Mouse (Mus musculus) hindbrain, postnatal 0 days (tissue): ENCODE data around the gene Eif3l. TPM values are rescaled to one million over a fixed set of nuclear protein-coding genes. Genes with fewer than 3 reads are reported as not detected.

ENCODE experiments used
- ATAC-seq: fragments of 200-750 bp; cut with Nextera tagmentation; 2 replicates; pipeline ENCODE4 v1.8.0; 2017; ENCODE audit warnings: mild to moderate bottlenecking, moderate TSS enrichment, moderate library complexity
- DNase-seq: peaks from one replicate; pipeline ENCODE4 v3.0.0-alpha.2; 2015; ENCODE audit warnings: low spot score
- H3K27ac ChIP-seq: fragments of 300-500 bp; sonication (generic); 2 replicates; pipeline ENCODE4 v1.5.1; 2014; ENCODE audit warnings: mild to moderate bottlenecking
- H3K27me3 ChIP-seq: fragments of 300-500 bp; sonication (generic); 2 replicates; pipeline ENCODE4 v1.6.1; 2014; ENCODE audit warnings: low read length, mixed read lengths; ENCODE audit not compliant: insufficient read depth
- H3K36me3 ChIP-seq: fragments of 300-500 bp; sonication (generic); 2 replicates; pipeline ENCODE4 v1.6.1; 2014; ENCODE audit warnings: low read length, mixed read lengths; ENCODE audit not compliant: insufficient read depth
- H3K4me1 ChIP-seq: fragments of 300-500 bp; sonication (generic); 2 replicates; pipeline ENCODE4 v1.6.1; 2014; ENCODE audit warnings: antibody characterized with exemption, low read length, mixed read lengths; ENCODE audit not compliant: insufficient read depth
- H3K4me2 ChIP-seq: fragments of 300-500 bp; sonication (generic); 2 replicates; pipeline ENCODE4 v1.6.1; 2014; ENCODE audit warnings: low read depth, mild to moderate bottlenecking, low read length, moderate library complexity, mixed read lengths
- H3K4me3 ChIP-seq: fragments of 300-500 bp; sonication (generic); 2 replicates; pipeline ENCODE4 v1.5.1; 2014; ENCODE audit warnings: low read length
- H3K9ac ChIP-seq: fragments of 300-500 bp; sonication (generic); replicated peaks from 2 replicates; pipeline ENCODE4 v1.6.1; 2014; ENCODE audit warnings: mild to moderate bottlenecking, low read length, moderate library complexity, mixed read lengths
- H3K9me3 ChIP-seq: fragments of 300-500 bp; sonication (generic); 2 replicates; pipeline ENCODE4 v1.6.1; 2016; ENCODE audit warnings: low read length, mixed read lengths
- CTCF ChIP-seq: IDR thresholded peaks from 2 replicates; pipeline ENCODE4 v1.5.1; 2016; ENCODE audit warnings: antibody characterized with exemption, control low read depth, low read depth
- WGBS: fragments of 180-500 bp; shearing (Covaris S2); extraction: QIAGEN DNeasy Blood & Tissue Kit; methylation state at CpG from one replicate; pipeline ENCODE4 v1.1.7; 2014; 5-methylcytosine and 5-hydroxymethylcytosine counted together
- polyA plus RNA-seq: library from polyadenylated mRNA; unstranded; fragments of >200 nt; fragmentation: Nextera tagmentation; extraction: Ambion mirVana; gene quantifications from 2 replicates; pipeline ENCODE4 v1.2.1, GENCODE M21; 2015
- total RNA-seq: library from RNA; depleted of rRNA; stranded (reverse); fragments of >200 nt; gene quantifications from 2 replicates; pipeline ENCODE4 v1.2.3, GENCODE M21; 2014; rRNA removed

The Eif3l gene
- total and polyA plus RNA-seq, 2 experiments from 2014 or later = 164 to 221 TPM

DNA sequence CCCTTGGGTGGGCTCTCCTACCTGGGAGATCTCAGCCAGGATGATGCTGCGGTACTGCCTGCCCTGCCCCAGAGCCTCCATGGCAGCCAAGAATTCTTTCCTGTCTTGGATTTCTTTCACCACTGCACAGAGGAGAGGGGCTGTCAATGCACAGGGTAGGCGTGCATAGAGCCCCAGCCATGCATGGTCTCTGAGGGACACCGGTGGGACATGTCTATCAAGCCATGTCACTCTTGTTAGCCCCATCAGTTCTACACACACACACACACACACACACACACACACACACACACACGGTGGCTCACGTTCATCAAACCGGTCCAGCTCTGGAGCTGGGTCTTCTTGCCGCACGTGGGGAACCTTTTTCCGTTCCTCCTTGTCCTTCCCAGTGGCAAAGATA, 60.4 kb downstream of the Eif3l start:
- peaks cover 27% of the 10 kb centered on the region for H3K36me3 ChIP-seq
- 0 out of 2 replicates have a peak, but pooled peaks have one; percentile 18 for ATAC-seq
- WGBS = 79% methylated on average over 9 of the region's 9 CpGs

GRCm38 (mm10) chr15:79135783-79136575, 61.0 kb downstream of the Eif3l start:
- Histone ChIP-seq H3K9me3 (no peaks in the 10 kb centered on the region), H3K4me3 (no peak overlapping the region), H3K27me3 (no peaks in the 10 kb centered on the region), H3K4me1 (no peaks in the 10 kb centered on the region), H3K36me3 (peaks cover 27% of the 10 kb centered on the region), H3K9ac (no peak overlapping the region), H3K4me2 (no peak overlapping the region), H3K27ac (no peak overlapping the region)
- WGBS = 61% methylated on average over 11 of the region's 11 CpGs
- no peak for ATAC-seq
- peak; percentile 22 for DNase-seq
- no peak for TF ChIP-seq CTCF

More for the DNA sequence above, 60.4 kb downstream of the Eif3l start:
- no peaks in the 10 kb centered on the region for H3K9me3 ChIP-seq
- no peak overlapping the region for H3K4me2 ChIP-seq
- no peak for DNase-seq
- H3K4me1 ChIP-seq = no peaks in the 10 kb centered on the region
- H3K4me3 ChIP-seq = no peak overlapping the region
- no peak overlapping the region for H3K27ac ChIP-seq
- no peaks in the 10 kb centered on the region for H3K27me3 ChIP-seq
- H3K9ac ChIP-seq = no peak overlapping the region
- no peak for TF ChIP-seq CTCF

DNA sequence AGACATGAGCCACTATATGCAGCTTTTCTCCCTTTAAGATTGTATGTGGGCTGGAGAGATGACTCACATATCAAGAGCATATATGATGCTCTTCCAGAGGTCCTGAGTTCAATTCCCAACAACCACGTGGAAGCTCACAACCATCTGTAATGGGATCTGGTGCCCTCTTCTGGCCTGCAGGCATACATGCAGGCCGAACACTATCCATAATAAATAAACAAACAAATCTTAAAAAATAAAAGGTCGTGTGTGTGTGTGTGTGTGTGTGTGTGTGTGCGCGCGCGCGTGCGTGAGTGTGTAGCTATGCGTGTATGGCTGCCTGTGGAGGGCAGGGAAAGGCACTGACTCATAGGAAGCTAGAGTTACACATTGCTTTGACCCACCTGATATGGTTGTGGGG, 64.7 kb downstream of the Eif3l start:
- 0 out of 2 replicates have a peak overlapping the region, but pooled peaks have one; percentile 96 for H3K4me2 ChIP-seq
- H3K27ac ChIP-seq = no peak overlapping the region
- no peak for ATAC-seq
- no peaks in the 10 kb centered on the region for H3K4me1 ChIP-seq
- no peaks in the 10 kb centered on the region for H3K27me3 ChIP-seq
- no peak overlapping the region for H3K4me3 ChIP-seq
- H3K9ac ChIP-seq = no peak overlapping the region
- H3K36me3 ChIP-seq = peaks cover 9% of the 10 kb centered on the region; the same call in 1 of the 2 replicates
- H3K9me3 ChIP-seq = no peaks in the 10 kb centered on the region
- WGBS = 65% methylated on average over 10 of the region's 10 CpGs
- DNase-seq = no peak
- peak; percentile 64 for TF ChIP-seq CTCF

- H3K4me2 ChIP-seq = peak within 1 kb of the TSS; percentile 96
- DNase-seq = peak; percentile 98
- H3K36me3 ChIP-seq = peaks cover 21% of the 10 kb centered on the region
- H3K27me3 ChIP-seq = no peaks in the 10 kb centered on the region
- peak; percentile 93 for ATAC-seq
- no peak for TF ChIP-seq CTCF
- H3K9ac ChIP-seq = peak within 1 kb of the TSS; percentile 71
- peak within 1 kb of the TSS; percentile 91 for H3K4me3 ChIP-seq
- WGBS = under 1% methylated on average over 57 of the region's 57 CpGs
- H3K27ac ChIP-seq = peak within 1 kb of the TSS; percentile 23; the same call in 1 of the 2 replicates
- no peaks in the 10 kb centered on the region for H3K9me3 ChIP-seq
- no peaks in the 10 kb centered on the region for H3K4me1 ChIP-seq
These were observed 66.0 kb downstream of the Eif3l start, which contains the start of the genes Polr2f and 1700088E04Rik for GRCm38 (mm10) chr15:79140866-79141565. Polr2f (plus strand) TSS chr15:79141009. 1700088E04Rik (minus strand) TSS chr15:79141253.

DNA sequence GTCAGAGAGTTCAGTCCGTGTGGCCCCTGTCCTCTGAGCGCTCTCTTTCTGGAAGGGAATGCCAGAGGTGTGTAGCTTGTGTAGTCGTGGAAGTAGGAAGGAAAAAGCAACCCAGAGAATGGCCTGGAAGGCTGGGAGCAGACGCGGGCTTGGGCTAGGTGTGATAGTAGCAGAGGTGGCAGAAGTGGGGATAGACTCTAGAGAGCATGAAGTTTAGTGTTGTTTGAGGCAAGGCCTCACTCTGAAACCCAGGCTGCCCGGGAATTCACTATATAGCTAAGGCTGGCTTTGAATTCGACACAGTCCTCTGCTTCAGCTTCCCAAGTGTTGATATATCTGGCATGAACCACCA, 66.6 kb downstream of the Eif3l start:
- Histone ChIP-seq H3K4me3 (peak overlapping the region; percentile 91), H3K27ac (peak overlapping the region; percentile 23; the same call in 1 of the 2 replicates), H3K27me3 (no peaks in the 10 kb centered on the region), H3K36me3 (peaks cover 25% of the 10 kb centered on the region), H3K9ac (peak overlapping the region; percentile 71), H3K4me2 (peak overlapping the region; percentile 96), H3K4me1 (no peaks in the 10 kb centered on the region), H3K9me3 (no peaks in the 10 kb centered on the region)
- WGBS = 2% methylated on average over 7 of the region's 7 CpGs
- TF ChIP-seq CTCF = no peak
- DNase-seq (no peak), ATAC-seq (no peak)

- 83% methylated on average over 12 of the region's 12 CpGs for WGBS
- no peak overlapping the region for H3K9ac ChIP-seq
- no peak for ATAC-seq
- no peak for DNase-seq
- H3K27me3 ChIP-seq = no peaks in the 10 kb centered on the region
- no peaks in the 10 kb centered on the region for H3K9me3 ChIP-seq
- no peak overlapping the region for H3K4me3 ChIP-seq
- no peaks in the 10 kb centered on the region for H3K4me1 ChIP-seq
- no peak overlapping the region for H3K4me2 ChIP-seq
- no peak for TF ChIP-seq CTCF
- peaks cover 42% of the 10 kb centered on the region for H3K36me3 ChIP-seq
- no peak overlapping the region for H3K27ac ChIP-seq
These were observed 68.3 kb downstream of the Eif3l start for GRCm38 (mm10) chr15:79143316-79143715.

Other genes with a start within 250 kb of the Eif3l start
- 20.6 and 22.5 TPM in 2 replicates for gene Cdc42ep1, start 232.6 kb upstream of the Eif3l start, total RNA-seq
- gene Cdc42ep1, start 232.6 kb upstream of the Eif3l start, polyA plus RNA-seq = 18.1 TPM in 2 replicates
- not detected in 2 replicates for gene Lgals2, start 219.7 kb upstream of the Eif3l start, total RNA-seq
- not detected in 2 replicates for gene Lgals2, start 219.7 kb upstream of the Eif3l start, polyA plus RNA-seq
- gene Gga1, start 198.0 kb upstream of the Eif3l start, total RNA-seq = 40.0 and 47.1 TPM in 2 replicates
- gene Gga1, start 198.0 kb upstream of the Eif3l start, polyA plus RNA-seq = 40.1 and 41.2 TPM in 2 replicates
- gene Gm49510, start 175.5 kb upstream of the Eif3l start, total RNA-seq = 0.72 TPM in 1 of 2 replicates, not detected in the other
- gene Gm49510, start 175.5 kb upstream of the Eif3l start, polyA plus RNA-seq = not detected in 2 replicates
- gene Sh3bp1, start 175.4 kb upstream of the Eif3l start, total RNA-seq = 2.4 and 6.2 TPM in 2 replicates
- 4.4 and 5.5 TPM in 2 replicates for gene Sh3bp1, start 175.4 kb upstream of the Eif3l start, polyA plus RNA-seq
- gene Pdxp, start 161.3 kb upstream of the Eif3l start, total RNA-seq = 300 and 339 TPM in 2 replicates
- gene Pdxp, start 161.3 kb upstream of the Eif3l start, polyA plus RNA-seq = 124 and 141 TPM in 2 replicates
- gene Lgals1, start 148.5 kb upstream of the Eif3l start, total RNA-seq = 67.6 and 91.5 TPM in 2 replicates
- 141 and 144 TPM in 2 replicates for gene Lgals1, start 148.5 kb upstream of the Eif3l start, polyA plus RNA-seq
- gene Nol12, start 140.2 kb upstream of the Eif3l start, total RNA-seq = 4.7 and 8.8 TPM in 2 replicates
- 54.8 and 56.4 TPM in 2 replicates for gene Nol12, start 140.2 kb upstream of the Eif3l start, polyA plus RNA-seq
- 42.0 and 57.6 TPM in 2 replicates for gene Triobp, start 127.5 kb upstream of the Eif3l start, total RNA-seq
- 19.0 and 20.7 TPM in 2 replicates for gene Triobp, start 127.5 kb upstream of the Eif3l start, polyA plus RNA-seq
- 211 and 233 TPM in 2 replicates for gene H1f0, start 46.7 kb upstream of the Eif3l start, total RNA-seq
- 259 and 272 TPM in 2 replicates for gene H1f0, start 46.7 kb upstream of the Eif3l start, polyA plus RNA-seq
- 0.47 and 1.2 TPM in 2 replicates for gene Galr3, start 33.3 kb upstream of the Eif3l start, total RNA-seq
- 0.20 and 0.25 TPM in 2 replicates for gene Galr3, start 33.3 kb upstream of the Eif3l start, polyA plus RNA-seq
- 60.4 and 62.5 TPM in 2 replicates for gene Ankrd54, start 12.3 kb upstream of the Eif3l start, total RNA-seq
- gene Ankrd54, start 12.3 kb upstream of the Eif3l start, polyA plus RNA-seq = 36.7 and 42.4 TPM in 2 replicates
- 28.1 and 36.4 TPM in 2 replicates for gene Micall1, start 33.7 kb downstream of the Eif3l start, total RNA-seq
- gene Micall1, start 33.7 kb downstream of the Eif3l start, polyA plus RNA-seq = 8.0 and 9.5 TPM in 2 replicates
- 49.9 and 50.1 TPM in 2 replicates for gene Polr2f, start 65.8 kb downstream of the Eif3l start, total RNA-seq
- gene Polr2f, start 65.8 kb downstream of the Eif3l start, polyA plus RNA-seq = 326 and 334 TPM in 2 replicates
- gene 1700088E04Rik, start 66.1 kb downstream of the Eif3l start, total RNA-seq = 6.0 and 10.1 TPM in 2 replicates
- gene 1700088E04Rik, start 66.1 kb downstream of the Eif3l start, polyA plus RNA-seq = 18.0 and 21.4 TPM in 2 replicates
- gene Sox10, start 90.1 kb downstream of the Eif3l start, total RNA-seq = 36.2 and 40.3 TPM in 2 replicates
- gene Sox10, start 90.1 kb downstream of the Eif3l start, polyA plus RNA-seq = 14.2 and 15.2 TPM in 2 replicates
- gene Pick1, start 154.0 kb downstream of the Eif3l start, total RNA-seq = 59.4 and 68.0 TPM in 2 replicates
- 67.7 and 70.0 TPM in 2 replicates for gene Pick1, start 154.0 kb downstream of the Eif3l start, polyA plus RNA-seq
- gene Gm49486, start 154.2 kb downstream of the Eif3l start, total RNA-seq = 0.61 and 1.7 TPM in 2 replicates
- 1.5 and 2.1 TPM in 2 replicates for gene Gm49486, start 154.2 kb downstream of the Eif3l start, polyA plus RNA-seq
- 1.0 and 2.0 TPM in 2 replicates for gene Slc16a8, start 179.6 kb downstream of the Eif3l start, total RNA-seq
- gene Slc16a8, start 179.6 kb downstream of the Eif3l start, polyA plus RNA-seq = 3.1 and 3.7 TPM in 2 replicates
- 1.7 and 2.3 TPM in 2 replicates for gene Baiap2l2, start 210.4 kb downstream of the Eif3l start, total RNA-seq
- gene Baiap2l2, start 210.4 kb downstream of the Eif3l start, polyA plus RNA-seq = 6.5 and 6.8 TPM in 2 replicates